12 mouse cellular contexts compared by ENCODE assay signal in the genomic region with DNA sequence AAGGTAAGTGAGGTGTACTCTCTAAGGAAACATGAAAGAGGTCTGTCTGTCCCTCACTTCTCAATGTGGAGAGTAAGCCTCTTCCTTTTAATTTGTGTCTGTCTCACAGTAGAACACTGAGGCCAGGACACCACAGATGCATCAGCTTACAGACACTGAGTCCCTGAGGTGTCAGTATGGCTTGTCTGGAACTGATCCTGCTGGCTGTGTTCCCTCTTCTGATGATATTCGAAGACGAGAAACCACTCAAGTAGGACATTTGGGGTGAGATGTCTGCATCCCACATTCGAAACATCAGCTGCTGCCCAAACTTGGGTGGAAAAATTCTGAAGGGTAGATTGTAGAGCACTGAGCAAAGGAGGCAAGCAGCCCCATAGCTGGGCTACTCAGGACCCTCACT.
"Had no signal": no experiment of that assay in that cellular context is flagged by ENCODE, and none has a peak within 500 bp of the region (broad histone marks: within the 10 kb centered on the region; RNA-seq: fewer than 3 reads in every experiment).

No protein-coding gene starts in this region.

- DNase-seq: kidney, postnatal 10 days; kidney, postnatal 4 days; liver; liver, embryonic 13.5 days; liver, postnatal 0 days; lung, postnatal 36 days; right cerebral cortex, adult 18-20 months; thymus, postnatal 14 days had no signal

- H3K27me3 ChIP-seq: limb, embryonic 12.5 days; liver, embryonic 13.5 days; midbrain, embryonic 13.5 days had no signal

- H3K4me2 ChIP-seq: limb, embryonic 12.5 days; liver, embryonic 13.5 days; midbrain, embryonic 13.5 days had no signal

- H3K4me3 ChIP-seq: layer of hippocampus, adult 2 months; limb, embryonic 12.5 days; liver, embryonic 13.5 days; midbrain, embryonic 13.5 days had no signal

- H3K27ac ChIP-seq: layer of hippocampus, adult 2 months; limb, embryonic 12.5 days; liver, embryonic 13.5 days; midbrain, embryonic 13.5 days; stomach, postnatal 0 days had no signal

- H3K36me3 ChIP-seq: limb, embryonic 12.5 days; liver, embryonic 13.5 days; midbrain, embryonic 13.5 days had no signal

- H3K9me3 ChIP-seq: limb, embryonic 12.5 days; liver, embryonic 13.5 days; midbrain, embryonic 13.5 days had no signal

- H3K9ac ChIP-seq: limb, embryonic 12.5 days; liver, embryonic 13.5 days; liver, postnatal 0 days; midbrain, embryonic 13.5 days had no signal

- H3K4me1 ChIP-seq: limb, embryonic 12.5 days; liver, embryonic 13.5 days; midbrain, embryonic 13.5 days had no signal

- ATAC-seq: liver, postnatal 0 days; midbrain, embryonic 13.5 days had no signal
